Comparison of ENCODE assay signal across 12 mouse cellular contexts in genomic region chr5:90568338-90568737, GRCm38 (mm10). TPM values are rescaled to one million over a fixed set of nuclear protein-coding genes. Genes with fewer than 3 reads are reported as not detected.
A peak's percentile ranks its signal among the peaks of the same experiment; 100 is the strongest.
DNase-seq lines count a peak whose midpoint lies in the region; ATAC-seq and TF ChIP-seq lines count a peak whose summit lies in the region.
"Had no signal": no experiment of that assay in that cellular context is flagged by ENCODE, and none has a peak within 500 bp of the region (broad histone marks: within the 10 kb centered on the region; RNA-seq: fewer than 3 reads in every experiment).

No protein-coding gene starts in this region.

- H3K4me1 ChIP-seq in lung, embryonic 14.5 days (ENCODE audit: insufficient read depth) = peaks cover 9% of the 10 kb centered on the region; the same call in 1 of the 2 replicates
- H3K4me1 ChIP-seq in intestine, postnatal 0 days (replicated peaks; ENCODE audit: control insufficient read depth, insufficient read depth, low read length) = peaks cover 5% of the 10 kb centered on the region; the same call in 1 of the 2 replicates
- H3K4me1 ChIP-seq in stomach, embryonic 16.5 days (ENCODE audit: control insufficient read depth, insufficient read depth, low read length) = peaks cover 13% of the 10 kb centered on the region; the same call in 1 of the 2 replicates
- no peaks in the 10 kb centered on the region for H3K4me1 ChIP-seq in midbrain, embryonic 10.5 days
- H3K4me1 ChIP-seq: limb, embryonic 15.5 days; neural tube, embryonic 15.5 days had no signal

- H3K4me2 ChIP-seq in lung, embryonic 14.5 days = no peak overlapping the region
- H3K4me2 ChIP-seq in intestine, postnatal 0 days (replicated peaks; ENCODE audit: low read depth) = no peak overlapping the region
- no peak overlapping the region for H3K4me2 ChIP-seq in stomach, embryonic 16.5 days (ENCODE audit: low read depth, low read length)
- H3K4me2 ChIP-seq: heart, embryonic 12.5 days; limb, embryonic 15.5 days; neural tube, embryonic 15.5 days had no signal

- H3K27ac ChIP-seq in lung, embryonic 14.5 days (ENCODE audit: low read depth) = no peak overlapping the region
- H3K27ac ChIP-seq in intestine, postnatal 0 days (ENCODE audit: low read depth, low read length) = no peak overlapping the region; the same call in 1 of the 2 replicates
- no peak overlapping the region for H3K27ac ChIP-seq in stomach, embryonic 16.5 days (ENCODE audit: low read length)
- no peak overlapping the region for H3K27ac ChIP-seq in midbrain, embryonic 10.5 days (replicated peaks)
- H3K27ac ChIP-seq: limb, embryonic 15.5 days; neural tube, embryonic 15.5 days had no signal

- H3K9ac ChIP-seq in lung, embryonic 14.5 days = no peak overlapping the region
- no peak overlapping the region for H3K9ac ChIP-seq in intestine, postnatal 0 days (ENCODE audit: low read depth, low read length)
- H3K9ac ChIP-seq in stomach, embryonic 16.5 days (ENCODE audit: low read length) = no peak overlapping the region
- H3K9ac ChIP-seq: heart, embryonic 12.5 days; limb, embryonic 15.5 days; neural tube, embryonic 15.5 days had no signal

- ATAC-seq in lung, embryonic 14.5 days (ENCODE audit: insufficient read depth) = peak; percentile 50
- peak; percentile 73 for ATAC-seq in intestine, postnatal 0 days
- peak; percentile 74; the same call in 1 of the 2 replicates for ATAC-seq in stomach, embryonic 16.5 days (ENCODE audit: insufficient read depth, low FRiP score)

- H3K4me3 ChIP-seq in lung, embryonic 14.5 days (ENCODE audit: low read depth, low read length) = no peak overlapping the region
- H3K4me3 ChIP-seq in intestine, postnatal 0 days (ENCODE audit: low read depth, low read length) = no peak overlapping the region
- H3K4me3 ChIP-seq in stomach, embryonic 16.5 days (replicated peaks; ENCODE audit: low read length) = no peak overlapping the region
- no peak overlapping the region for H3K4me3 ChIP-seq in midbrain, embryonic 10.5 days
- H3K4me3 ChIP-seq: heart, embryonic 12.5 days; limb, embryonic 15.5 days; neural tube, embryonic 15.5 days had no signal

- H3K36me3 ChIP-seq in lung, embryonic 14.5 days (ENCODE audit: insufficient read depth) = no peaks in the 10 kb centered on the region
- no peaks in the 10 kb centered on the region for H3K36me3 ChIP-seq in intestine, postnatal 0 days (ENCODE audit: control insufficient read depth, insufficient read depth)
- no peaks in the 10 kb centered on the region for H3K36me3 ChIP-seq in stomach, embryonic 16.5 days (ENCODE audit: control insufficient read depth, insufficient read depth, low read length)
- no peaks in the 10 kb centered on the region for H3K36me3 ChIP-seq in midbrain, embryonic 10.5 days
- H3K36me3 ChIP-seq: heart, embryonic 12.5 days; limb, embryonic 15.5 days; neural tube, embryonic 15.5 days had no signal

- peak; percentile 90 for DNase-seq in lung, embryonic 14.5 days
- DNase-seq in lung, postnatal 4 days = no peak
- peak; percentile 67 for DNase-seq in kidney, postnatal 14 days
- no peak for DNase-seq in midbrain, embryonic 10.5 days (ENCODE audit: low spot score)
- DNase-seq in B cell, adult 2 months = no peak
- DNase-seq: cerebellum, adult 2 months; embryo, embryonic 11 days had no signal

- no peak for TF ChIP-seq CTCF in lung, embryonic 14.5 days (IDR thresholded peaks at IDR 0.05; ENCODE audit: low read depth)
- no peak for TF ChIP-seq CTCF in intestine, postnatal 0 days (IDR thresholded peaks at IDR 0.05; ENCODE audit: low read depth)

- no peaks in the 10 kb centered on the region for H3K9me3 ChIP-seq in lung, embryonic 14.5 days (ENCODE audit: low read depth, low read length)
- no peaks in the 10 kb centered on the region for H3K9me3 ChIP-seq in intestine, postnatal 0 days (ENCODE audit: control insufficient read depth)
- H3K9me3 ChIP-seq in stomach, embryonic 16.5 days (replicated peaks; ENCODE audit: control insufficient read depth, low read length) = no peaks in the 10 kb centered on the region
- no peaks in the 10 kb centered on the region for H3K9me3 ChIP-seq in midbrain, embryonic 10.5 days (replicated peaks)
- H3K9me3 ChIP-seq: heart, embryonic 12.5 days; limb, embryonic 15.5 days; neural tube, embryonic 15.5 days had no signal

- H3K27me3 ChIP-seq in lung, embryonic 14.5 days (ENCODE audit: insufficient read depth, low read length) = no peaks in the 10 kb centered on the region
- no peaks in the 10 kb centered on the region for H3K27me3 ChIP-seq in intestine, postnatal 0 days (replicated peaks; ENCODE audit: control insufficient read depth, insufficient read depth, low read length)
- no peaks in the 10 kb centered on the region for H3K27me3 ChIP-seq in stomach, embryonic 16.5 days (ENCODE audit: control insufficient read depth, insufficient read depth, low read length)
- no peaks in the 10 kb centered on the region for H3K27me3 ChIP-seq in midbrain, embryonic 10.5 days (ENCODE audit: low read depth, poor library complexity, severe bottlenecking)
- H3K27me3 ChIP-seq: heart, embryonic 12.5 days; limb, embryonic 15.5 days; neural tube, embryonic 15.5 days had no signal

RNA-seq across cellular contexts. Expression of gene 5830473C10Rik, which starts 7.4 kb away (rescaled TPM):
- polyA plus RNA-seq in lung, embryonic 14.5 days (2014; fragmentation: Nextera tagmentation; extraction: Ambion mirVana) = 0.14 and 0.30 TPM in 2 replicates
- polyA plus RNA-seq in intestine, postnatal 0 days (2015; fragmentation: Nextera tagmentation; extraction: Ambion mirVana) = 0.35 and 0.63 TPM in 2 replicates
- polyA plus RNA-seq in stomach, embryonic 16.5 days (2015; fragmentation: Nextera tagmentation; extraction: Ambion mirVana) = 0.12 and 0.14 TPM in 2 replicates
- polyA plus RNA-seq in midbrain, embryonic 10.5 days (2016; fragmentation: Nextera tagmentation; extraction: Ambion mirVana) = not detected in 2 replicates
- polyA plus RNA-seq: cerebellum, adult 2 months; heart, embryonic 12.5 days; limb, embryonic 15.5 days had no signal

RNA-seq across cellular contexts. Expression of gene Afm, which starts 49.6 kb away (rescaled TPM):
- 0.12 TPM in 1 of 2 replicates, not detected in the other for polyA plus RNA-seq in lung, embryonic 14.5 days (2014; fragmentation: Nextera tagmentation; extraction: Ambion mirVana)
- polyA plus RNA-seq in intestine, postnatal 0 days (2015; fragmentation: Nextera tagmentation; extraction: Ambion mirVana) = 8.2 and 9.4 TPM in 2 replicates
- 6.1 and 6.9 TPM in 2 replicates for polyA plus RNA-seq in stomach, embryonic 16.5 days (2015; fragmentation: Nextera tagmentation; extraction: Ambion mirVana)
- polyA plus RNA-seq in midbrain, embryonic 10.5 days (2016; fragmentation: Nextera tagmentation; extraction: Ambion mirVana) = not detected in 2 replicates
- polyA plus RNA-seq: cerebellum, adult 2 months; limb, embryonic 15.5 days; neural tube, embryonic 15.5 days had no signal

Comparison
In these comparisons a context has a peak if more than half of its experiments do, and no peak if none do; other contexts are left out.
1. DNase-seq: peak in lung, embryonic 14.5 days (single experiment) and kidney, postnatal 14 days (single experiment); none in lung, postnatal 4 days (0 of 2), midbrain, embryonic 10.5 days (single experiment) and B cell, adult 2 months (0 of 2).
2. Peak in every context shown above with its lines, with median percentiles within 50 percentile points of each other: ATAC-seq.